Mouse (Mus musculus) limb, embryonic 11.5 days (tissue): Measurements from ENCODE around the gene Ephb3. TPM values are rescaled to one million over a fixed set of nuclear protein-coding genes. Genes with fewer than 3 reads are reported as not detected.
A peak's percentile ranks its signal among the peaks of the same experiment; 100 is the strongest.

Experiments used
- ATAC-seq: fragments of 200-750 bp; cut with Nextera tagmentation; 2 replicates; pipeline ENCODE4 v1.8.0; 2017; ENCODE audit warnings: low read depth; ENCODE audit not compliant: insufficient number of reproducible peaks, low FRiP score, low TSS enrichment
- DNase-seq: peaks from one replicate; pipeline ENCODE4 v3.0.0-alpha.2; 2015; ENCODE audit warnings: low spot score
- H3K27ac ChIP-seq: fragments of 300-500 bp; sonication (generic); replicated peaks from 2 replicates; pipeline ENCODE4 v1.5.1; 2014; ENCODE audit warnings: low read depth, mild to moderate bottlenecking, low read length
- H3K27me3 ChIP-seq: fragments of 300-500 bp; sonication (generic); 2 replicates; pipeline ENCODE4 v1.6.1; 2014; ENCODE audit warnings: mild to moderate bottlenecking, low read length, mixed read lengths; ENCODE audit not compliant: control insufficient read depth, insufficient read depth
- H3K36me3 ChIP-seq: fragments of 300-500 bp; sonication (generic); 2 replicates; pipeline ENCODE4 v1.6.1; 2014; ENCODE audit warnings: mild to moderate bottlenecking, low read length, moderate library complexity, mixed read lengths; ENCODE audit not compliant: control insufficient read depth, insufficient read depth
- H3K4me1 ChIP-seq: fragments of 300-500 bp; sonication (generic); 2 replicates; pipeline ENCODE4 v1.6.1; 2014; ENCODE audit warnings: low read length, mixed read lengths; ENCODE audit not compliant: control insufficient read depth, insufficient read depth
- H3K4me2 ChIP-seq: fragments of 300-500 bp; sonication (generic); 2 replicates; pipeline ENCODE4 v1.6.1; 2014; ENCODE audit warnings: low read depth, mild to moderate bottlenecking, moderate library complexity; ENCODE audit not compliant: severe bottlenecking
- H3K4me3 ChIP-seq: fragments of 300-500 bp; sonication (generic); 2 replicates; pipeline ENCODE4 v1.5.1; 2014; ENCODE audit warnings: low read depth, low read length
- H3K9ac ChIP-seq: fragments of 300-500 bp; sonication (generic); 2 replicates; pipeline ENCODE4 v1.6.1; 2014; ENCODE audit warnings: mild to moderate bottlenecking, low read length
- H3K9me3 ChIP-seq: fragments of 300-500 bp; sonication (generic); 2 replicates; pipeline ENCODE4 v1.6.1; 2016; ENCODE audit warnings: low read length; ENCODE audit not compliant: control insufficient read depth
- WGBS: fragments of 180-500 bp; shearing (Covaris S2); extraction: QIAGEN DNeasy Blood & Tissue Kit; methylation state at CpG from one replicate; pipeline ENCODE4 v1.1.7; 2014; 5-methylcytosine and 5-hydroxymethylcytosine counted together
- polyA plus RNA-seq: library from polyadenylated mRNA; unstranded; fragments of >200 nt; fragmentation: Nextera tagmentation; extraction: Ambion mirVana; gene quantifications from 2 replicates; pipeline ENCODE4 v1.2.1, GENCODE M21; 2014

Ephb3 gene
- polyA plus RNA-seq, 1 experiment from 2014 or later: 33.1 TPM

DNA sequence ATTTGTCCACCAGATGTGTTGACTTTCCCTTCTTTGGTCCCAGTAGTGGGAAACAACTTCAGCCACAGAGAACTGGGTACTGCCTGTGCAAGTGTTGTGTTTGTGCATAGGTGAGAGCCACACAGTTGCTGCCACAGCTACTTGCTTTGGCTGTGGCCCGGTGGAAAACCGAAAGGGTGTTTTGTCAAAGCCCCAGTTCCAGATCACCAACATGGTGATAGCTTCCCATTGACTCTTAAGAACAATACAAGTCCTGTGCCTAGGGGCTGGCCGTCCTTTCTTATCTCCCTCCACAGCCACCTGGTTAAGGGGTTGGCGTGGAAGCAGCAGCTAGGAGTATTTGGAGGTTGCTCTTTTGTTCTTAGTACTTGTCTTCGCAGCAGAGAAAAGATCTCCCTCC is 5.6 kb downstream of the Ephb3 start:
- peak overlapping the region; percentile 68 for H3K4me2 ChIP-seq
- ATAC-seq (no peak), DNase-seq (no peak)
- 11% methylated on average over 5 of the region's 5 CpGs for WGBS
- H3K9ac ChIP-seq: peak overlapping the region; percentile 39
- peaks cover 65% of the 10 kb centered on the region for H3K4me1 ChIP-seq
- peak overlapping the region; percentile 93 for H3K27ac ChIP-seq
- no peaks in the 10 kb centered on the region for H3K9me3 ChIP-seq
- peaks cover 10% of the 10 kb centered on the region for H3K36me3 ChIP-seq
- no peaks in the 10 kb centered on the region; the same call in 1 of the 2 replicates for H3K27me3 ChIP-seq
- H3K4me3 ChIP-seq: peak overlapping the region; percentile 12

GRCm38 (mm10) chr16:21210667-21211338 is 6.2 kb downstream of the Ephb3 start:
- WGBS: 0% methylated on average over 25 of the region's 25 CpGs
- ATAC-seq (peak; percentile 96), DNase-seq (peak; percentile 97)
- H3K9ac ChIP-seq: peak overlapping the region; percentile 68
- H3K4me3 ChIP-seq: peak overlapping the region; percentile 34
- no peaks in the 10 kb centered on the region; the same call in 1 of the 2 replicates for H3K27me3 ChIP-seq
- no peaks in the 10 kb centered on the region for H3K9me3 ChIP-seq
- H3K27ac ChIP-seq: peak overlapping the region; percentile 93
- peaks cover 71% of the 10 kb centered on the region for H3K4me1 ChIP-seq
- H3K4me2 ChIP-seq: peak overlapping the region; percentile 68
- H3K36me3 ChIP-seq: peaks cover 12% of the 10 kb centered on the region

- WGBS: 31% methylated on average over 4 of the region's 4 CpGs
- Histone ChIP-seq H3K9me3 (no peaks in the 10 kb centered on the region), H3K4me3 (peak overlapping the region; percentile 34), H3K4me1 (peaks cover 75% of the 10 kb centered on the region), H3K36me3 (peaks cover 12% of the 10 kb centered on the region), H3K9ac (peak overlapping the region; percentile 68), H3K4me2 (peak overlapping the region; percentile 68), H3K27me3 (no peaks in the 10 kb centered on the region; the same call in 1 of the 2 replicates), H3K27ac (peak overlapping the region; percentile 93)
- ATAC-seq (no peak; the same call in 1 of the 2 replicates), DNase-seq (no peak)
Observed at GRCm38 (mm10) chr16:21211501-21211900, 6.9 kb downstream of the Ephb3 start.

- WGBS: 16% methylated on average over 1 of the region's 1 CpGs
- no peak for ATAC-seq
Observed at GRCm38 (mm10) chr16:21212369-21212768, 7.8 kb downstream of the Ephb3 start.

GRCm38 (mm10) chr16:21213939-21214338 is 9.4 kb downstream of the Ephb3 start:
- Histone ChIP-seq H3K4me1 (peaks cover 52% of the 10 kb centered on the region), H3K9ac (no peak overlapping the region)
- 96% methylated on average over 7 of the region's 7 CpGs for WGBS

More at GRCm38 (mm10) chr16:21212369-21212768, 7.8 kb downstream of the Ephb3 start:
- H3K27me3 ChIP-seq: no peaks in the 10 kb centered on the region; the same call in 1 of the 2 replicates
- no peak for DNase-seq
- H3K9ac ChIP-seq: no peak overlapping the region
- H3K27ac ChIP-seq: 0 out of 2 replicates have a peak overlapping the region, but pooled peaks have one; percentile 22
- no peaks in the 10 kb centered on the region for H3K9me3 ChIP-seq
- peaks cover 16% of the 10 kb centered on the region for H3K36me3 ChIP-seq
- no peak overlapping the region for H3K4me3 ChIP-seq
- H3K4me1 ChIP-seq: peaks cover 68% of the 10 kb centered on the region
- no peak overlapping the region for H3K4me2 ChIP-seq

GRCm38 (mm10) chr16:21214803-21215202 is 10.2 kb downstream of the Ephb3 start:
- 0 out of 2 replicates have a peak overlapping the region, but pooled peaks have one; percentile 36 for H3K27ac ChIP-seq
- no peak overlapping the region for H3K9ac ChIP-seq
- WGBS: 87% methylated on average over 17 of the region's 17 CpGs

More at GRCm38 (mm10) chr16:21213939-21214338, 9.4 kb downstream of the Ephb3 start:
- peaks cover 26% of the 10 kb centered on the region for H3K36me3 ChIP-seq
- no peak overlapping the region for H3K4me3 ChIP-seq
- no peak for ATAC-seq
- no peaks in the 10 kb centered on the region; the same call in 1 of the 2 replicates for H3K27me3 ChIP-seq
- H3K9me3 ChIP-seq: no peaks in the 10 kb centered on the region
- no peak for DNase-seq
- no peak overlapping the region for H3K27ac ChIP-seq
- H3K4me2 ChIP-seq: no peak overlapping the region

DNA sequence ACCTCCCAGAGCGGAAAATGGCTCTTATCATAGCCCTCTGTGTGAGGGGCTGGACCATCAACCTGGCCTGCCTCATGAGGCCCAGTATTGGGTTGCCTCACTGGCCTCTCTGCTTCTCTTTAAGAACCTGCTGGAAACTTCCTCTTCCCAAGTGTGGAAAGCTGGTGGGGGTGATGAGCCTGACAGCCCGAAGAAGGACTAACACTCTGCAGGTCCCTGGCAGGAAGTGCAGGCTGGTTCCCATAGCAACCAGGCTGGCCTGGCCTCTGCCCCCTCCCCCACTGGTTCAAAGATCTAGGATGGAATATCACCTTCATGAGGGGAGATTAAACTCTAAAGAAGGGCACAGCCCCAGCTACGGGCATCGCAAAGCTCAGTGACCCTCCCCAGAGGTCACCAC is 11.5 kb downstream of the Ephb3 start:
- Histone ChIP-seq H3K9me3 (no peaks in the 10 kb centered on the region), H3K4me2 (peak overlapping the region; percentile 15; the same call in 1 of the 2 replicates), H3K27ac (no peak overlapping the region), H3K27me3 (no peaks in the 10 kb centered on the region), H3K4me3 (no peak overlapping the region), H3K36me3 (peaks cover 38% of the 10 kb centered on the region), H3K4me1 (peaks cover 40% of the 10 kb centered on the region), H3K9ac (no peak overlapping the region)
- DNase-seq: peak; percentile 64
- ATAC-seq: peak; percentile 27; the same call in 1 of the 2 replicates
- 18% methylated on average over 4 of the region's 4 CpGs for WGBS

More at GRCm38 (mm10) chr16:21214803-21215202, 10.2 kb downstream of the Ephb3 start:
- DNase-seq: no peak
- ATAC-seq: no peak
- Histone ChIP-seq H3K9me3 (no peaks in the 10 kb centered on the region), H3K4me1 (peaks cover 46% of the 10 kb centered on the region), H3K4me3 (no peak overlapping the region), H3K27me3 (no peaks in the 10 kb centered on the region), H3K4me2 (no peak overlapping the region), H3K36me3 (peaks cover 30% of the 10 kb centered on the region)

DNA sequence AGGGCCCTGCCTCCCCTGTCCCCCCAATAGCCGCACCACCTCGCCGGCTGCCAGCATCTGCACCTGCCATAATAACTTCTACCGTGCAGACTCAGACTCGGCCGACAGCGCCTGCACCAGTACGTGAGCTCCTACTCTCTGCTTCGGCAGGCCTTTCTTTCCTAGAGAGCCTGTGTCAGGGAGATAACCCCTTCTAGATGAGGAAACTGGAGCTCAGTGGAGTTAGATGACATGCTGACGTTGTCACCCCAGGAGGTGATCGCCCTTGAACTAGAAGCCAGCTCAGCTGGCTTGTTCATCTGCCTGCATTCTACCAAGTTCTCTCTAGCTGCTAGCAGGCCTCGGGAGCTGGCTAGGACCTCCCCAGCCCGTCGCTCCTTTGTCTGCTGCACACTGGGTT is 12.7 kb downstream of the Ephb3 start:
- H3K9ac ChIP-seq: no peak overlapping the region
- no peak for ATAC-seq
- peaks cover 29% of the 10 kb centered on the region for H3K4me1 ChIP-seq
- no peak overlapping the region for H3K27ac ChIP-seq
- no peak overlapping the region for H3K4me3 ChIP-seq
- H3K36me3 ChIP-seq: peaks cover 46% of the 10 kb centered on the region
- H3K27me3 ChIP-seq: no peaks in the 10 kb centered on the region
- DNase-seq: no peak
- no peaks in the 10 kb centered on the region for H3K9me3 ChIP-seq
- WGBS: 86% methylated on average over 14 of the region's 14 CpGs
- no peak overlapping the region for H3K4me2 ChIP-seq
